Mouse (Mus musculus) kidney, embryonic 14.5 days (tissue): Measurements from ENCODE around the gene Usmg5. TPM values are rescaled to one million over a fixed set of nuclear protein-coding genes. Genes with fewer than 3 reads are reported as not detected.
A peak's percentile ranks its signal among the peaks of the same experiment; 100 is the strongest.

Source experiments
- ATAC-seq: fragments of 200-750 bp; cut with Nextera tagmentation; 2 replicates; pipeline ENCODE4 v1.8.0; 2017; ENCODE audit warnings: moderate number of reproducible peaks, mild to moderate bottlenecking, moderate TSS enrichment, moderate library complexity; ENCODE audit not compliant: low FRiP score, low TSS enrichment
- H3K27ac ChIP-seq: fragments of 300-500 bp; sonication (generic); 2 replicates; pipeline ENCODE4 v1.5.1; 2014; ENCODE audit warnings: low read depth, mild to moderate bottlenecking, low read length, moderate library complexity, mixed read lengths
- H3K27me3 ChIP-seq: fragments of 300-500 bp; sonication (generic); 2 replicates; pipeline ENCODE4 v1.6.1; 2014; ENCODE audit warnings: mild to moderate bottlenecking, low read length; ENCODE audit not compliant: control insufficient read depth, insufficient read depth
- H3K36me3 ChIP-seq: fragments of 300-500 bp; sonication (generic); 2 replicates; pipeline ENCODE4 v1.6.1; 2014; ENCODE audit warnings: low read length, mixed read lengths; ENCODE audit not compliant: control insufficient read depth, insufficient read depth
- H3K4me1 ChIP-seq: fragments of 300-500 bp; sonication (generic); 2 replicates; pipeline ENCODE4 v1.6.1; 2014; ENCODE audit warnings: low read length, mixed read lengths; ENCODE audit not compliant: control insufficient read depth, insufficient read depth
- H3K4me2 ChIP-seq: fragments of 300-500 bp; sonication (generic); replicated peaks from 2 replicates; pipeline ENCODE4 v1.6.1; 2014; ENCODE audit warnings: low read depth, mild to moderate bottlenecking, low read length
- H3K4me3 ChIP-seq: fragments of 300-500 bp; sonication (generic); 2 replicates; pipeline ENCODE4 v1.5.1; 2014; ENCODE audit warnings: mild to moderate bottlenecking, low read length
- H3K9ac ChIP-seq: fragments of 300-500 bp; sonication (generic); 2 replicates; pipeline ENCODE4 v1.6.1; 2014; ENCODE audit warnings: low read depth, mild to moderate bottlenecking, low read length, moderate library complexity
- H3K9me3 ChIP-seq: fragments of 300-500 bp; sonication (generic); 2 replicates; pipeline ENCODE4 v1.6.1; 2016; ENCODE audit warnings: low read length; ENCODE audit not compliant: control insufficient read depth
- WGBS: fragments of 180-500 bp; shearing (Covaris S2); extraction: QIAGEN DNeasy Blood & Tissue Kit; methylation state at CpG from one replicate; pipeline ENCODE4 v1.1.7; 2014; 5-methylcytosine and 5-hydroxymethylcytosine counted together
- polyA plus RNA-seq: library from polyadenylated mRNA; unstranded; fragments of >200 nt; fragmentation: Nextera tagmentation; extraction: Ambion mirVana; gene quantifications from 2 replicates; pipeline ENCODE4 v1.2.1, GENCODE M21; 2014

The Usmg5 gene
- polyA plus RNA-seq, 1 experiment from 2014 or later: 1,126 TPM

DNA sequence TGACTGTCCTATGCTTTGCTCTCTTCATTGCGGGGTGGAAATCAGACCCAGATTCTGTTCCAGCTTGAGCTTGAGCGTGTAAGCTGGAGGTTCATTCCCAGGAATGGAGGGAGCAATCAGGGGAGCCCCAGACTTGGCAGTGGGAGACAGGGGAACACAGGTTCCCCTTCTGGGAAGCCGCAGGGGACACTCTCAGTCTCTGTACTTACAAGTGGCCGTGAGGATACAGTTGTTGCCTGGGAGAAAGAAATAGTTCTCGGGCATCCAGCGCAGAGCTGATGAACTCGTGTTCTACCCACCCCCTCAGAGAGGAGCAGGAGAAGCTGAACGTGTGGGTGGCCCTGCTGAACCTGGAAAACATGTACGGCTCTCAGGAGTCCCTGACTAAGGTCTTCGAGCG, 38.4 kb upstream of the Usmg5 start:
- Histone ChIP-seq H3K4me1 (no peaks in the 10 kb centered on the region), H3K27ac (no peak overlapping the region), H3K9me3 (no peaks in the 10 kb centered on the region), H3K4me3 (no peak overlapping the region), H3K36me3 (peaks cover 94% of the 10 kb centered on the region), H3K9ac (no peak overlapping the region), H3K27me3 (no peaks in the 10 kb centered on the region), H3K4me2 (no peak overlapping the region)
- WGBS: 91% methylated on average over 11 of the region's 11 CpGs
- no peak for ATAC-seq

DNA sequence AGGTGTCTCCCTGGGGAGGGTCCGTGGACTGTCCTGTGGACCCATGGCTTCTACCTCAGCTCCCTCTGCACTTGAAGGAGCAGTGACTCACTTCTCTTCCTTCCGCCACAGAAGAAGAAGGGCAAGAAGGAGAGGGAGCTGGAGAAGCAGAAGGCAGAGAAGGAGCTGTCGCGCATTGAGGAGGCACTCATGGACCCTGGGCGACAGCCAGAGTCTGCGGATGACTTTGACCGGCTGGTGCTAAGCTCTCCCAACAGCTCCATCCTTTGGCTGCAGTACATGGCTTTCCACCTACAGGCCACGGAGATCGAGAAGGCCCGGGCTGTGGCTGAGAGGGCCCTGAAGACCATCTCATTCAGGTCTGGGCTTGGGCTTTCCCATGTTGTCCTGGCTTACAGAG, 37.7 kb upstream of the Usmg5 start:
- Histone ChIP-seq H3K9ac (no peak overlapping the region), H3K4me2 (no peak overlapping the region), H3K9me3 (no peaks in the 10 kb centered on the region), H3K27me3 (no peaks in the 10 kb centered on the region), H3K4me1 (no peaks in the 10 kb centered on the region), H3K27ac (no peak overlapping the region), H3K4me3 (no peak overlapping the region), H3K36me3 (peaks cover 92% of the 10 kb centered on the region)
- 95% methylated on average over 10 of the region's 10 CpGs for WGBS
- ATAC-seq: no peak

DNA sequence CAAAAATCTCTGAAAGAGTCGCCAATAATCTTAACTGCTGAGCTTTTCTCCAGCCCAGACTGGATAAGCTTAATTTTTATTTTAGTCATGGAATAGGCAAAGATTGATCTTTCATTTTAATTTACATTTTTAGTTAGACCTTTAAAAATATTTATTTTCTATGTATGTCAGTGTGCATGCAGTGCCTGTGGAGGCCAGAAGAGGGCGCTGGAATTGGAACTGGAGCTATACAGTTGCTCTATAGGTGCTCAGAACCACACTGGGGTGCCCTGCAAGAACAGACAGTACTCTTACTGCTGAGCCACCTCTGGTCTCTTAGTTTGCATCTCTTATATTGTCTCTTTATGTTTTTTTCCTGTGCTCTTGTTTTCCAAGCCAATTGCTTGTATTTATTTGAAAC, 32.4 kb upstream of the Usmg5 start:
- no peaks in the 10 kb centered on the region for H3K9me3 ChIP-seq
- 23% methylated on average over 2 of the region's 2 CpGs for WGBS
- no peak overlapping the region for H3K9ac ChIP-seq
- H3K36me3 ChIP-seq: peaks cover 76% of the 10 kb centered on the region
- H3K27me3 ChIP-seq: no peaks in the 10 kb centered on the region
- H3K4me1 ChIP-seq: no peaks in the 10 kb centered on the region
- no peak overlapping the region for H3K27ac ChIP-seq
- no peak overlapping the region for H3K4me3 ChIP-seq
- no peak overlapping the region for H3K4me2 ChIP-seq
- ATAC-seq: no peak

DNA sequence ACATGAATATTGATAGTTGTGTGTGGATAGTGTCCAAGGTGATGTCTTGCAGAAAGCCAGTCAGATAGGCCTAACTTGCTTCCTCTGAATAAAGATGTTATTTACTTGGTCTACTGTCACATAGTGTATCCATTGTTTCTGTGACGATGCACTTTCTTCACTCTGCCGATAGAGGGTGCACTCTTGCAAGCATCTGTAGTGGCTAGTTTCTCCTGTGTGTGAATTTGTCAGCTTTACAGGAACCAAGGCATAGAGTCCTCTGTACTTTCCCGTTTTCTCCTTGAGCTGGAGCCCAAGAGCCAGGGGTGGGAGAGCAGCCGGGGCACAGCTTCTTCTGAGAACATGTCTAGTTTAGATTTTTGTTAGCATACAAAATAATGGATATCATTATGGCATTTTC, 30.6 kb upstream of the Usmg5 start:
- WGBS: 44% methylated on average over 4 of the region's 4 CpGs
- no peak for ATAC-seq
- H3K4me2 ChIP-seq: no peak overlapping the region
- no peaks in the 10 kb centered on the region for H3K27me3 ChIP-seq
- no peak overlapping the region for H3K4me3 ChIP-seq
- no peak overlapping the region for H3K9ac ChIP-seq
- no peaks in the 10 kb centered on the region for H3K9me3 ChIP-seq
- H3K4me1 ChIP-seq: no peaks in the 10 kb centered on the region
- peaks cover 75% of the 10 kb centered on the region for H3K36me3 ChIP-seq
- no peak overlapping the region for H3K27ac ChIP-seq

DNA sequence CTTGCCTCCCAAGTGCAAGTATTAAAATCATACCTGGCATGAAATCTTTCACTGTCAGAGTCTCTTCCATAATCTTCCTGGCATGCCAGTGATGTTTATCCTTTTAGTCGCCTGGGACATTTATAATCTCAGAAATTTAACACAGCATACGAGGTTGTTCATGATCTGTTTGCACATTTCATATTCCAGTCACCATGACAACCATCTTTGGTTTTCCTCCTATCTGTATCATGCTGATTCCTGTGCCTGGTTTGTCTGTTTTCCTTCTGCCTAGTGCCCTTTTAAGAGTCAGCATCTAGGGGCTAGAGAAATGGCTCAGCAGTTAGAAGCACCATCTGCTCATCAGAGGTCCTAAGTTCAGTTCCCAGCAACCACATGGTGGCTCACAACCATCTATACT, 28.2 kb upstream of the Usmg5 start:
- Histone ChIP-seq H3K4me2 (no peak overlapping the region), H3K9me3 (no peaks in the 10 kb centered on the region), H3K36me3 (peaks cover 74% of the 10 kb centered on the region), H3K9ac (no peak overlapping the region), H3K27me3 (no peaks in the 10 kb centered on the region), H3K27ac (no peak overlapping the region), H3K4me1 (no peaks in the 10 kb centered on the region), H3K4me3 (no peak overlapping the region)
- no peak for ATAC-seq
- 90% methylated on average over 2 of the region's 2 CpGs for WGBS

DNA sequence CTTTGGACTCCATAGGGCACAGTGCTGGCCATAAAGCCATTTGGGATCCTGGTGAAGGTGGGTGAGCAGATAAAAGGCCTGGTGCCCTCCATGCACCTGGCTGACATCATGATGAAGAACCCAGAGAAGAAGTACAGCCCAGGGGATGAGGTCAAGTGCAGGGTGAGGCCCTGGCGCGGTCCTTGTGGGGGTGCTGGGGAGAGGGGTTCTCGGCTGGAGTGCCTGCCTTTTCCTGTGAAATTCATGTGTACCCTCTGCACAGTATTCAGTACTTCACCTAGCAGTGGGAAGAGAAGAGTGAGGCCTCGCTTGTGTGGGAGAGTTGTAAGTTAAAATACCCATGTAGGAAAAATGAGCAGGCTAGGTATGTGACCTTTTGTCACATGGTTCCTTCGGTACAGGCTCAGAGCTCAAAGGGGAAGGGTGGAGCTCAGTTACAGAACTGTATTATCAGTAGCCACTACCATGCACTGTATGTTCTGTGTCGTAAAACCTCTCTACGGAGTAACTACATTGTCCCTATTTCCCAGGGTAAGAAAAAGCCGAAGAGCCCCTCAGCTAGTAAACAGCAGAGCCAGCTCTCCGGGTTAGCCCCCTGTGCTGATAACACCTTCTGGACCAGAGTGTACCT, 14.3 kb upstream of the Usmg5 start:
- H3K4me1 ChIP-seq: no peaks in the 10 kb centered on the region
- H3K27me3 ChIP-seq: no peaks in the 10 kb centered on the region
- no peak overlapping the region for H3K4me2 ChIP-seq
- no peak overlapping the region for H3K4me3 ChIP-seq
- H3K27ac ChIP-seq: no peak overlapping the region
- no peak overlapping the region for H3K9ac ChIP-seq
- WGBS: 94% methylated on average over 9 of the region's 9 CpGs
- no peak for ATAC-seq
- peaks cover 98% of the 10 kb centered on the region for H3K36me3 ChIP-seq
- H3K9me3 ChIP-seq: no peaks in the 10 kb centered on the region

DNA sequence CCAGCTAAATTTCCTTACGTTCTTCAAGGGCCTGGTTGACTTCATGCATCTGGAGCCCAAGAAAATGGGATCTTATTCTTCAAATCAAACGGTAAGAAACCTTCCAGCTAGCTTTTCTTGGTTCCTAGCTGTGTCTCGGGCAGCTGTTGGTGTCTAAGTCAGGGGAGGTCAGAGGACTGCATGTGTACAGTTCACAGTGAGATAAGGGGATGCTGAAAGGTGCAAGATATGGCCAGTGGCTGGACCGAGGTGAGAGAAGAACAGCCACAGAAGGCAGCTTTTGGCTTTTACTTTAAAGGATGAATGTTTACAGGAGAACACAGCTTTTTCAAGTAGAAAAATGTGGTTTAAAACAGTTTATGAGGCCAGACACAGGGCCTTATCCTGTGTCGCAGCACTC, 10.6 kb upstream of the Usmg5 start:
- Histone ChIP-seq H3K36me3 (peaks cover 98% of the 10 kb centered on the region), H3K4me1 (no peaks in the 10 kb centered on the region), H3K27ac (no peak overlapping the region), H3K27me3 (no peaks in the 10 kb centered on the region), H3K9me3 (no peaks in the 10 kb centered on the region), H3K4me3 (no peak overlapping the region), H3K4me2 (no peak overlapping the region), H3K9ac (no peak overlapping the region)
- WGBS: 92% methylated on average over 5 of the region's 5 CpGs
- ATAC-seq: no peak

DNA sequence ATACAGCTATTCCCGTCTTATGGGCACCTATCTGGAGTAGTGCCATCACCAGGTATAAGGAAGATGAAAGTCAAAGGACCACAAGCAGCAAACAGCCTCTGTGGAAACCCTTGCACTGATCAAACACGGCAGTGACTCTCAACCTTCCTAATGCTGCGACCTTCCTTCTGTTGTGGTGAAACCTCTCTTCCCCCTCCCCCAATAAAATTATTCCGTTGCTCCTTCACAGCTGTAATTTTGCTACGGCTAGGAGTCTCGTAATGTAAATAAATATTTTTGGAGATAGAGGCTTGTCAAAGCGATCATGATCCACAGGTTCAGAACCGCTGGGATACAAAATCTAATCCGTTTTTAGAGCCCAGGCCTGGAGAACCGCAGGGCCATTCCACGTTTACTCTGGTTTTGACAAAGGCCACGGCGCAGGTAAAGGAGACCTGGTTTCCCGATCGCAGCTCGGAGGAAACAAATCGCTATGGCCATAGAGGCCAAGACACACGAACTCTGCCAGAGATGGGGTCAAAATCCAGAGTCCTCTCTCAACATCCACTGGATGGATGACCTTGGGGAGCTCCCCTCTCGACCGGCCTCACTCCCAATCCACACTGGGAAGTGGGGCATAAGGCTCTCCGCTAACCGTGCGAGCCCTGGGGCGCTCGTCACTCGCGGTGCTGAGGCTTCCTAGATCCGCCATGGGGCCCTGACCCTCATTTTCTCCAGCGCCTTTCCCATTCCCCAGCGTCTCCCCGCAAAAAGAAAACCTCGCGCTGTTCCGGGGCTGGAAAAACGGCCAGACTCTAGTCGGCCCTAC, 525 bp downstream of the Usmg5 start:
- no peaks in the 10 kb centered on the region for H3K9me3 ChIP-seq
- no peaks in the 10 kb centered on the region for H3K27me3 ChIP-seq
- peaks cover 10% of the 10 kb centered on the region for H3K4me1 ChIP-seq
- peak overlapping the region; percentile 75 for H3K27ac ChIP-seq
- peaks cover 37% of the 10 kb centered on the region for H3K36me3 ChIP-seq
- peak overlapping the region; percentile 53 for H3K4me2 ChIP-seq
- 2% methylated on average over 36 of the region's 36 CpGs for WGBS
- H3K4me3 ChIP-seq: peak overlapping the region; percentile 79
- peak overlapping the region; percentile 86 for H3K9ac ChIP-seq
- ATAC-seq: peak; percentile 77

DNA sequence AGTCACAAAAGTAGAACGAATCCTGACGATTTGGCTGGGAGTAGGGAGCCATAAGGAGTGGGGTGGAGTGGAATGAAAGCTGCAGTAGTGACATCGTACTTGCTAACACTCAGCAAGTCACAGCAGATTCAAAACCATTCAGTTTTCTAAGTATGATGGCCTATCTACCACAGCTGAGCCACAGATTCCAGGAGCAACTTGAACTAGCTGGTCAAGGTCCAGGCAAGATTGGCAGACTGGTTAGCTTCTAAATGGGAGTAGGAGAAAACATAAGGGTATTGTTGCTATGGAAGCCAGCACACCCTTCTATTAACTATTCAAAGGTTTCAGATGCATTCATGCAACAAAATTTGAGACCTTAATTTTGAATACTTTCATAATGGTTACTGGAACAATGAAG, 2.2 kb downstream of the Usmg5 start:
- peaks cover 40% of the 10 kb centered on the region for H3K36me3 ChIP-seq
- no peaks in the 10 kb centered on the region for H3K9me3 ChIP-seq
- no peak overlapping the region for H3K4me3 ChIP-seq
- H3K4me1 ChIP-seq: peaks cover 10% of the 10 kb centered on the region
- no peak for ATAC-seq
- H3K27me3 ChIP-seq: no peaks in the 10 kb centered on the region
- no peak overlapping the region for H3K4me2 ChIP-seq
- H3K27ac ChIP-seq: no peak overlapping the region
- no peak overlapping the region for H3K9ac ChIP-seq
- 79% methylated on average over 3 of the region's 3 CpGs for WGBS
